Mouse (Mus musculus) heart, postnatal 0 days (tissue): ENCODE measurements around the gene Fads2. TPM values are rescaled to one million over a fixed set of nuclear protein-coding genes. Genes with fewer than 3 reads are reported as not detected.

Experiments
- ATAC-seq: fragments of 200-750 bp; cut with Nextera tagmentation; 2 replicates; pipeline ENCODE4 v1.8.0; 2017; ENCODE audit warnings: low read depth, moderate number of reproducible peaks, moderate library complexity; ENCODE audit not compliant: insufficient read depth
- DNase-seq: peaks from one replicate; pipeline ENCODE4 v3.0.0-alpha.2; 2016; ENCODE audit warnings: low spot score
- H3K27ac ChIP-seq: fragments of 300-500 bp; sonication (generic); 2 replicates; pipeline ENCODE4 v1.5.1; 2014; ENCODE audit warnings: low read depth, mild to moderate bottlenecking
- H3K27me3 ChIP-seq: fragments of 300-500 bp; sonication (generic); 2 replicates; pipeline ENCODE4 v1.6.1; 2014; ENCODE audit warnings: low read length, mixed read lengths; ENCODE audit not compliant: control insufficient read depth, insufficient read depth
- H3K36me3 ChIP-seq: fragments of 300-500 bp; sonication (generic); replicated peaks from 2 replicates; pipeline ENCODE4 v1.6.1; 2014; ENCODE audit warnings: low read length, mixed read lengths; ENCODE audit not compliant: control insufficient read depth, insufficient read depth
- H3K4me1 ChIP-seq: fragments of 300-500 bp; sonication (generic); 2 replicates; pipeline ENCODE4 v1.6.1; 2014; ENCODE audit warnings: antibody characterized with exemption; ENCODE audit not compliant: control insufficient read depth, insufficient read depth
- H3K4me2 ChIP-seq: fragments of 300-500 bp; sonication (generic); 2 replicates; pipeline ENCODE4 v1.6.1; 2014; ENCODE audit warnings: low read depth, mild to moderate bottlenecking, low read length, moderate library complexity
- H3K4me3 ChIP-seq: fragments of 300-500 bp; sonication (generic); 2 replicates; pipeline ENCODE4 v1.5.1; 2014; ENCODE audit warnings: low read depth, low read length
- H3K9ac ChIP-seq: fragments of 300-500 bp; sonication (generic); replicated peaks from 2 replicates; pipeline ENCODE4 v1.6.1; 2014; ENCODE audit warnings: low read depth, low read length, mixed read lengths
- H3K9me3 ChIP-seq: fragments of 300-500 bp; sonication (generic); replicated peaks from 2 replicates; pipeline ENCODE4 v1.6.1; 2016; ENCODE audit warnings: low read length; ENCODE audit not compliant: control insufficient read depth
- CTCF ChIP-seq: IDR thresholded peaks from 2 replicates; pipeline ENCODE4 v1.5.1; 2016; ENCODE audit warnings: antibody characterized with exemption, control low read depth, low read depth
- EP300 ChIP-seq: IDR thresholded peaks from 2 replicates; pipeline ENCODE4 v1.6.1; 2016; ENCODE audit warnings: antibody characterized with exemption, low read depth
- WGBS: fragments of 180-500 bp; shearing (Covaris S2); extraction: QIAGEN DNeasy Blood & Tissue Kit; methylation state at CpG from one replicate; pipeline ENCODE4 v1.1.7; 2014; 5-methylcytosine and 5-hydroxymethylcytosine counted together
- polyA plus RNA-seq: library from polyadenylated mRNA; unstranded; fragments of >200 nt; fragmentation: Nextera tagmentation; extraction: Ambion mirVana; gene quantifications from 2 replicates; pipeline ENCODE4 v1.2.1, GENCODE M21; 2015
- total RNA-seq: library from RNA; depleted of rRNA; stranded (reverse); fragments of >200 nt; gene quantifications from 2 replicates; pipeline ENCODE4 v1.2.3, GENCODE M21; 2014; ENCODE audit warnings: low replicate concordance

The Fads2 gene
- total and polyA plus RNA-seq, 2 experiments from 2014 or later, result 11.4 to 15.9 TPM

DNA sequence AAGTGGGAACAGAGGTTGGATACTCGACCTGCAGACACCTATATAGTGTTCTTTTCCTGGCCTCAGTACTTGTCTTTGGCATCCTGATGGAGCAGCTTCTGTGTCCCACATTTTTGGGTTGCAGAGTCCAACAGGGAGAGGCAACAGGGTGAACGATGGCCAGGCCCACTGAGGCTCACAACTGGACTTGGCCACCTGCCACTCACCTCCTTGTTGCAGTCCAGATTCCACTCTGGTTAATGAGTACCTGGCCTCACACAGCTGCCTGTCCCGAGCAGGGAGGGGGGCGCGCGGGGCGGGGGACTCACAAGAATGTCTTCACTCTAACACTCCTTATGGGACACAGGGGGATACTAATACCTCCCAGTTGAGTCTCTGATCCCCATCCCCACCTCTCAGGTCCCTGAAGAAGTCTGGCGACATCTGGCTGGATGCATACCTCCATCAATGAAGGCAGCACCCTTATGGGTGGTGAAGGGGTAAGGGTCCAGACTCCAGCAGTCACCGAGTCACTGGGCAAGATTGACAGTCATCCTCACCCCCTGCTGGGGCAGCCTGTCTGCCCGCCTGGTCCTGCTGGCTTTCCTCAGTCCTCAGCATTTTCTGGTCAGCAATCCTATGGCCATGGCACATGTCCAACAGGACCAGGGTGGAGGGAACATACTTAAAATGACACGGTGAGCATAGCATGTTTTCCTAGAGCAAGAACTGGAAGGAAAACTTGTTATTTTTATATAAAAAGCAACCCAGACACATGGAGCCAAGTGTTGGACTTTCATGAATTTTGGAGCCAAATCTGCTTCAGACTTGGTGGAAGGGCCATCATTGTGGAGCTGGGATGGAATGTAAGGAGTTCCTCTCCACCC lies 43.8 kb downstream of the Fads2 start:
- 64% methylated on average over 11 of the region's 11 CpGs for WGBS
- peaks cover 4% of the 10 kb centered on the region; the same call in 1 of the 2 replicates for H3K4me1 ChIP-seq
- TF ChIP-seq CTCF (no peak), EP300 (no peak)
- no peak overlapping the region for H3K4me2 ChIP-seq
- no peak for ATAC-seq
- no peak overlapping the region for H3K4me3 ChIP-seq
- H3K36me3 ChIP-seq, result peaks cover 72% of the 10 kb centered on the region
- no peak overlapping the region for H3K27ac ChIP-seq
- H3K27me3 ChIP-seq, result no peaks in the 10 kb centered on the region
- H3K9me3 ChIP-seq, result no peaks in the 10 kb centered on the region
- H3K9ac ChIP-seq, result no peak overlapping the region
- DNase-seq, result no peak

DNA sequence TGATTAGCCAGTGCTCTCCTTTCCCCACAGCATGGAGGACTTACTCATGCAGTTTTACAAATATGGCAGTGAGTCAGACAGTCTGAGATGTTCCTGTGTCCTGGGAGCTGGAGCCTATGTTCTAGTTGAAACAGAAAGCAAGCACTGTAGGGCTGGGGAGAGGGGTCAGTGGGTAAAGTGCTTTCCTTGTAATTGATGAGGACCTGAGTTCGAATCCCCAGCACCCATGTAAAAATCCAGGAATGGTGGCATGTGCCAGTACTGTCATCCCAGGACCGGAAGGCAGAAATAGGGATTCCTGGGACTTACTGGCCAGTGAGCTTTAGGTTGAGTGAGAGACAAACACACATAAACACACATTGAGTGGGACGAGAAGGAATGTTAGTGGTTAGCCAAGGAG lies 44.9 kb downstream of the Fads2 start:
- DNase-seq (no peak), ATAC-seq (no peak)
- WGBS, result 88% methylated on average over 3 of the region's 3 CpGs
- Histone ChIP-seq H3K4me1 (peaks cover 4% of the 10 kb centered on the region; the same call in 1 of the 2 replicates), H3K9ac (no peak overlapping the region), H3K4me3 (no peak overlapping the region), H3K36me3 (peaks cover 76% of the 10 kb centered on the region), H3K27me3 (no peaks in the 10 kb centered on the region), H3K4me2 (no peak overlapping the region), H3K9me3 (no peaks in the 10 kb centered on the region), H3K27ac (no peak overlapping the region)
- no peak for TF ChIP-seq CTCF
- TF ChIP-seq EP300, result no peak

DNA sequence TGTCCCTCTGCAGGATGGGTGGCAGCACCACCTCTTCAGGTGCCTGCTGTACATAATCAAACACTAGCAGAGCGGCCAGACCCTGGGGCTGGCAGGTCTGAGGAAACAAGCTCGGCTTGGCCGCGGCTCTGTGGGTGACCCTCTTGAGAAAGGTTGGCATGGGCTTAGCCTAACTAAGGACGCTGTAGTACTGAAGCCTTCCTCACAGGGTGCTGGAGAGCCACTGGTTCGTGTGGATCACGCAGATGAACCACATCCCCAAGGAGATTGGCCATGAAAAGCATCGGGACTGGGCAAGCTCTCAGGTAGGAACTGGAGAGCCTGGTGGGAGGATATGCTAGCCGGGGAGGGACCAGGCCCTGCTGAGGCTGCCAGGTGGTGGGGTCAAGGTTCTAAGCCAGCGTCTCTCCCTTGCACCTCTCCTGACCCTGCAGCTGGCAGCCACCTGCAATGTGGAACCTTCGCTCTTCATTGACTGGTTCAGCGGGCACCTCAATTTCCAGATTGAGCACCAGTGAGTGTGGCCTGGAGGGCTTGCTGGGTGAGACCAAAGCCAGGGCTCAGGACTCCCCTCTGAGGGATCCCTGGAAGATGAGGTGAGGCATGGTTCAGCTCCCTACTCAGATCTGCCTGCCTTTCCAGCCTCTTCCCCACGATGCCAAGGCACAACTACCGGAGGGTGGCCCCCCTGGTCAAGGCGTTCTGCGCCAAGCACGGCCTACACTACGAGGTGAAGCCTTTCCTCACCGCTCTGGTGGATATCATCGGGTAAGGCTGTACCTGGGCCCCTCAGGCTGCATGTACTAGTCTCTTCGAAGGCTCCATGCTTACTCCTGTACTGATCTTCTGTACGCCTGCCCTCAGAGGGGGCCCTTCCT lies 45.5 kb downstream of the Fads2 start:
- Histone ChIP-seq H3K4me1 (peaks cover 7% of the 10 kb centered on the region; the same call in 1 of the 2 replicates), H3K27me3 (no peaks in the 10 kb centered on the region), H3K27ac (no peak overlapping the region), H3K36me3 (peaks cover 75% of the 10 kb centered on the region), H3K4me2 (no peak overlapping the region), H3K9ac (no peak overlapping the region), H3K9me3 (no peaks in the 10 kb centered on the region), H3K4me3 (no peak overlapping the region)
- no peak for TF ChIP-seq EP300
- TF ChIP-seq CTCF, result no peak
- 87% methylated on average over 22 of the region's 22 CpGs for WGBS
- DNase-seq (no peak), ATAC-seq (no peak)

DNA sequence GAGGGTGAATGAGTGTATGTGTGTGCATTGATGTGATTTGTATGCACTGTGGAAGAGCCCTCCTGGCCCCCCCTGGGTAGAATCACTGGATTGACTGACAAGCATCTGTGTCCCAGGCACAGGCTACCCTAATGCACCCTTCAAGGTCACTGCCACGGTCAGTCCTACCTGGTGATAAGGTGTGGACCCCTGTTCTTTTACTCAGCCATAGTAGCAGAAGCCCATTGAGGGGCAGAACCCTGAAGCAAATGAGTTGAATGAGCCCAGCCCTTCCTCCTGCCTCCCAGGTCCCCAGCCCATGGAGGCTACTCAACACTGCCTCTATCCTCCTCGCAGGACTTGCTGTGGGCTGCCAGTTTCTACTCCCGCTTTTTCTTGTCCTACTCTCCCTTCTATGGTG lies 46.3 kb downstream of the Fads2 start:
- Histone ChIP-seq H3K27ac (no peak overlapping the region), H3K36me3 (peaks cover 75% of the 10 kb centered on the region)
- ATAC-seq, result no peak

DNA sequence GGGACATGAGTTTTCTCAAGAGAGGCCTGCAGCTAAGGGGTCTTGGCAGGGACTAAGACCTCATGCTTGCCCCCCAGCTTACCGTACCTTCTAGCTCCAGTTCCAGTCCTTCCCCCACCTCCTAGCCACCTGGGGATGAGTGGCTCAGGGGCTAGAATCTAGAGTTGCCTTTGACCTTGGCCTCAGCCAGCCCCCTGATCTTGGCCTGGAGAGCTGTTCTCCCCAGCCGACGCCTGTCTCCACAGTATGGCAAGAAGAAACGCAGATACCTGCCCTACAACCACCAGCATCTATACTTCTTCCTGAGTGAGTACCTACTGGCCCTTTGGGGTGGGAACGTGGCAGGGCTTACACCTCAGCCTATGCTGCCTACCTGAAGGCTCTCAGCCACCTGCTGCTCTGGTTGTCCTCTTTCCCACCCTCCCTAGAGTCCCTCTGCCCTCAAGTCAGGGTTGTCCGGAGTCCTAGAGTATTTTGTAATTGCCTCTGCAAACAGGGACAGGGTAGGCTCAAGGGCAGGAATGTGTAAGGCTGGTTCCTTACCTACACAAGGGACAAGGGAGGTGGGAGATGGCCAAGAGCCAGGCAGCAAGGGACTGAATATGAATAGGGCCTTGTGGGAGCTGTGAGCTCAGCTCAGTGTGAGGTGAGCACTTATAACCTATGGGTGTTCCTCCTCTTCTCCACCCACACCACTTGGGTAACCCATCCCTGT lies 47.0 kb downstream of the Fads2 start:
- Histone ChIP-seq H3K9me3 (no peaks in the 10 kb centered on the region), H3K4me2 (no peak overlapping the region), H3K36me3 (peaks cover 75% of the 10 kb centered on the region), H3K9ac (no peak overlapping the region), H3K4me3 (no peak overlapping the region), H3K27ac (no peak overlapping the region), H3K27me3 (no peaks in the 10 kb centered on the region), H3K4me1 (peaks cover 18% of the 10 kb centered on the region)
- no peak for TF ChIP-seq EP300
- TF ChIP-seq CTCF, result no peak
- DNase-seq (no peak), ATAC-seq (no peak)
- WGBS, result 84% methylated on average over 6 of the region's 6 CpGs

More for the DNA sequence above, 46.3 kb downstream of the Fads2 start:
- no peak overlapping the region for H3K4me2 ChIP-seq
- H3K4me1 ChIP-seq, result peaks cover 14% of the 10 kb centered on the region
- no peaks in the 10 kb centered on the region for H3K27me3 ChIP-seq
- no peak for DNase-seq
- H3K9ac ChIP-seq, result no peak overlapping the region
- H3K4me3 ChIP-seq, result no peak overlapping the region
- WGBS, result 72% methylated on average over 3 of the region's 3 CpGs
- TF ChIP-seq EP300 (no peak), CTCF (no peak)
- H3K9me3 ChIP-seq, result no peaks in the 10 kb centered on the region
